Mouse (Mus musculus): ENCODE measurements around the gene Zfp710.

Gene Zfp710

GRCm38 (mm10) chr7:80081586-80082554 is 57.3 kb downstream of the Zfp710 start:
- peak; percentile 95 for DNase-seq

- DNase-seq, result peak; percentile 94
Observed at GRCm38 (mm10) chr7:80084484-80084931, 59.9 kb downstream of the Zfp710 start.

- DNase-seq, result peak; percentile 93
Observed at GRCm38 (mm10) chr7:80085970-80086715, 61.5 kb downstream of the Zfp710 start.

GRCm38 (mm10) chr7:80088191-80088590 is 63.6 kb downstream of the Zfp710 start:
- DNase-seq, result peak; percentile 93

- DNase-seq, result peak; percentile 93
Observed at GRCm38 (mm10) chr7:80090191-80091003, 65.8 kb downstream of the Zfp710 start.

GRCm38 (mm10) chr7:80091004-80091865 is 66.6 kb downstream of the Zfp710 start:
- peak; percentile 92 for DNase-seq

GRCm38 (mm10) chr7:80091866-80092210 is 67.2 kb downstream of the Zfp710 start:
- DNase-seq, result peak; percentile 91

GRCm38 (mm10) chr7:80092351-80093046 is 67.9 kb downstream of the Zfp710 start:
- peak; percentile 96 for DNase-seq

GRCm38 (mm10) chr7:80094481-80094880 is 69.9 kb downstream of the Zfp710 start:
- DNase-seq, result peak; percentile 92

GRCm38 (mm10) chr7:80095598-80096309 is 71.1 kb downstream of the Zfp710 start:
- DNase-seq, result peak; percentile 91

- peak; percentile 89 for DNase-seq
Observed at GRCm38 (mm10) chr7:80098389-80098976, 73.9 kb downstream of the Zfp710 start.

GRCm38 (mm10) chr7:80103335-80103734 is 78.7 kb downstream of the Zfp710 start:
- DNase-seq, result peak; percentile 93

- DNase-seq, result peak; percentile 89
Observed at GRCm38 (mm10) chr7:80105637-80106390, 81.2 kb downstream of the Zfp710 start.

- no peak for DNase-seq
Observed at GRCm38 (mm10) chr7:80106441-80106840, 81.8 kb downstream of the Zfp710 start.

- no peak for DNase-seq
Observed at GRCm38 (mm10) chr7:80111066-80112045, 86.7 kb downstream of the Zfp710 start.

- DNase-seq, result peak; percentile 98
Observed at GRCm38 (mm10) chr7:80113989-80114388, 89.4 kb downstream of the Zfp710 start.

- peak; percentile 99 for DNase-seq
Observed at GRCm38 (mm10) chr7:80114451-80115223, 90.0 kb downstream of the Zfp710 start.

Data from heart, adult 11 months (tissue).